Mouse (Mus musculus) intestine, postnatal 0 days (tissue): ENCODE measurements around the gene I830077J02Rik. TPM values are rescaled to one million over a fixed set of nuclear protein-coding genes. Genes with fewer than 3 reads are reported as not detected.

ENCODE experiments used
- ATAC-seq: fragments of 200-750 bp; cut with Nextera tagmentation; 2 replicates; pipeline ENCODE4 v1.8.0; 2017; ENCODE audit warnings: mild to moderate bottlenecking, moderate TSS enrichment, moderate library complexity
- H3K27ac ChIP-seq: fragments of 300-500 bp; sonication (generic); 2 replicates; pipeline ENCODE4 v1.5.1; 2014; ENCODE audit warnings: mild to moderate bottlenecking, low read depth, low read length, moderate library complexity
- H3K27me3 ChIP-seq: fragments of 300-500 bp; sonication (generic); replicated peaks from 2 replicates; pipeline ENCODE4 v1.6.1; 2014; ENCODE audit warnings: low read length, mixed read lengths; ENCODE audit not compliant: control insufficient read depth, insufficient read depth
- H3K36me3 ChIP-seq: fragments of 300-500 bp; sonication (generic); 2 replicates; pipeline ENCODE4 v1.6.1; 2014; ENCODE audit warnings: mild to moderate bottlenecking, moderate library complexity; ENCODE audit not compliant: control insufficient read depth, insufficient read depth
- H3K4me1 ChIP-seq: fragments of 300-500 bp; sonication (generic); replicated peaks from 2 replicates; pipeline ENCODE4 v1.6.1; 2014; ENCODE audit warnings: antibody characterized with exemption, low read length, mixed read lengths; ENCODE audit not compliant: control insufficient read depth, insufficient read depth
- H3K4me2 ChIP-seq: fragments of 300-500 bp; sonication (generic); replicated peaks from 2 replicates; pipeline ENCODE4 v1.6.1; 2014; ENCODE audit warnings: low read depth, mild to moderate bottlenecking, moderate library complexity
- H3K4me3 ChIP-seq: fragments of 300-500 bp; sonication (generic); 2 replicates; pipeline ENCODE4 v1.5.1; 2014; ENCODE audit warnings: low read depth, low read length
- H3K9ac ChIP-seq: fragments of 300-500 bp; sonication (generic); 2 replicates; pipeline ENCODE4 v1.6.1; 2014; ENCODE audit warnings: mild to moderate bottlenecking, low read depth, low read length
- H3K9me3 ChIP-seq: fragments of 300-500 bp; sonication (generic); 2 replicates; pipeline ENCODE4 v1.6.1; 2016; ENCODE audit warnings: mixed run types; ENCODE audit not compliant: control insufficient read depth
- CTCF ChIP-seq: sonication (generic); IDR thresholded peaks from 2 replicates; pipeline ENCODE4 v1.5.1; 2016; ENCODE audit warnings: low read depth, mild to moderate bottlenecking, control low read depth, antibody characterized with exemption, moderate library complexity
- WGBS: fragments of 180-500 bp; shearing (Covaris S2); extraction: QIAGEN DNeasy Blood & Tissue Kit; methylation state at CpG from one replicate; pipeline ENCODE4 v1.1.7; 2014; 5-methylcytosine and 5-hydroxymethylcytosine counted together
- polyA plus RNA-seq: library from polyadenylated mRNA; unstranded; fragments of >200 nt; fragmentation: Nextera tagmentation; extraction: Ambion mirVana; gene quantifications from 2 replicates; pipeline ENCODE4 v1.2.1, GENCODE M21; 2015

The I830077J02Rik gene
- polyA plus RNA-seq, 1 experiment from 2014 or later = 0.89 TPM

GRCm38 (mm10) chr3:105882105-105882504, 50.4 kb downstream of the I830077J02Rik start:
- Histone ChIP-seq H3K9me3 (no peaks in the 10 kb centered on the region), H3K36me3 (no peaks in the 10 kb centered on the region), H3K4me1 (no peaks in the 10 kb centered on the region), H3K27me3 (no peaks in the 10 kb centered on the region), H3K27ac (no peak overlapping the region), H3K4me3 (no peak overlapping the region), H3K4me2 (no peak overlapping the region), H3K9ac (no peak overlapping the region)
- TF ChIP-seq CTCF = no peak
- 89% methylated on average over 7 of the region's 7 CpGs for WGBS
- no peak for ATAC-seq

DNA sequence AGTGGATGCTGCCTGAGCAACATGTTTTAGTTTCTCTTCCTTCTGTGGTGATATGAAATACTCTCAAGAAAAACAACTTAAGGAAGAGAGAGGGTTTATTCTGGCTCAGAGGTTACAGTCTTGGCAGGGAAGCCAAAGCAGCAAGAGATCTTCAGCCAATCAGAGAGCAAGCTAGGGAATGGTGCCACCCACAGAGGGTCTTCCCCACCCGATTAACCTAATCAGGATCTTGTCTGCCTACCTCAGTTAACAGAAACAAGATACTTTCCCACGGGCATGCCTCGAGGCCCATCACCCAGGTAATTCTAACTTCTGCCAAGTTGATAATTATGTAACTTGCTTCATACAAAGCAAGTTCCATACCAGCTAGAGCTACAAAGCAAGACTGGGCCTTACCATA, 52.0 kb downstream of the I830077J02Rik start:
- no peak overlapping the region for H3K4me3 ChIP-seq
- ATAC-seq = no peak
- no peaks in the 10 kb centered on the region for H3K36me3 ChIP-seq
- H3K27ac ChIP-seq = no peak overlapping the region
- H3K4me1 ChIP-seq = no peaks in the 10 kb centered on the region
- no peak overlapping the region for H3K4me2 ChIP-seq
- WGBS = 59% methylated on average over 3 of the region's 3 CpGs
- no peak for TF ChIP-seq CTCF
- H3K27me3 ChIP-seq = no peaks in the 10 kb centered on the region
- no peak overlapping the region for H3K9ac ChIP-seq
- H3K9me3 ChIP-seq = no peaks in the 10 kb centered on the region

GRCm38 (mm10) chr3:105878751-105879150, 53.7 kb downstream of the I830077J02Rik start:
- 85% methylated on average over 8 of the region's 8 CpGs for WGBS
- no peak for TF ChIP-seq CTCF
- ATAC-seq = no peak
- H3K9me3 ChIP-seq = no peaks in the 10 kb centered on the region
- H3K9ac ChIP-seq = no peak overlapping the region
- H3K4me1 ChIP-seq = no peaks in the 10 kb centered on the region
- no peaks in the 10 kb centered on the region for H3K36me3 ChIP-seq
- H3K4me3 ChIP-seq = no peak overlapping the region
- H3K27me3 ChIP-seq = no peaks in the 10 kb centered on the region
- no peak overlapping the region for H3K27ac ChIP-seq
- no peak overlapping the region for H3K4me2 ChIP-seq

- H3K27me3 ChIP-seq = no peaks in the 10 kb centered on the region
- TF ChIP-seq CTCF = no peak
- H3K4me3 ChIP-seq = no peak overlapping the region
- no peaks in the 10 kb centered on the region for H3K9me3 ChIP-seq
- no peaks in the 10 kb centered on the region for H3K36me3 ChIP-seq
- no peak overlapping the region for H3K27ac ChIP-seq
- no peak overlapping the region for H3K4me2 ChIP-seq
- no peak for ATAC-seq
- no peaks in the 10 kb centered on the region for H3K4me1 ChIP-seq
- WGBS = 93% methylated on average over 2 of the region's 2 CpGs
- H3K9ac ChIP-seq = no peak overlapping the region
Observed at GRCm38 (mm10) chr3:105877919-105878318, 54.5 kb downstream of the I830077J02Rik start.

DNA sequence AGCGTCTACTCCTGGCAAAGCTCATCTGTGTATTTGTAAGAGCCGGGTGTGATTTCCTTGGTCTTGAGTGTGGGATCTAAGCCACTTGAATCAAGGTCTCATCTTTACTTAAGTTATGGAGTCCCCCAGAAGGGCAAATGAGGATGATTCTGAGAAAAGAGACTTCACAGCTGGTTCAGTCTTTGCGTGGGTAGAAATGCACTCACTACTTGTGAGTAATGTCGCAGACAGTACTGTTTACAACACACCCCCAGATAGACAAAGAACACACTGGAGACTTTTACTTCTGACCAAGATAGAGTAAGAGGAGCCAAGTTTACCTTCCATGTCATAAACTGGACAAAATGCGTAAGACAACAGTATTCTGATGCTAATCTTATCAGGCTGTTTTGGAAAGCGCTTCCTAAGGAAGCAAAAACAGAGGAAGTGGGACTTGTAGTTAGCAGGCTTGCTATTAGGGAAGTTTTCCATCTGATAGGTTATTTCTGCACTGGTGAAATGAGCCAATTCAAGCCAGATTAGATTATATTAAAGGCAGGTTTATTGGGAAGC, 55.1 kb downstream of the I830077J02Rik start:
- Histone ChIP-seq H3K4me3 (no peak overlapping the region), H3K36me3 (no peaks in the 10 kb centered on the region), H3K9ac (no peak overlapping the region), H3K27ac (no peak overlapping the region), H3K4me1 (no peaks in the 10 kb centered on the region), H3K4me2 (no peak overlapping the region), H3K9me3 (no peaks in the 10 kb centered on the region), H3K27me3 (no peaks in the 10 kb centered on the region)
- ATAC-seq = no peak
- no peak for TF ChIP-seq CTCF
- whole genome bisulfite sequencing = 64% methylated on average over 6 of the region's 6 CpGs

DNA sequence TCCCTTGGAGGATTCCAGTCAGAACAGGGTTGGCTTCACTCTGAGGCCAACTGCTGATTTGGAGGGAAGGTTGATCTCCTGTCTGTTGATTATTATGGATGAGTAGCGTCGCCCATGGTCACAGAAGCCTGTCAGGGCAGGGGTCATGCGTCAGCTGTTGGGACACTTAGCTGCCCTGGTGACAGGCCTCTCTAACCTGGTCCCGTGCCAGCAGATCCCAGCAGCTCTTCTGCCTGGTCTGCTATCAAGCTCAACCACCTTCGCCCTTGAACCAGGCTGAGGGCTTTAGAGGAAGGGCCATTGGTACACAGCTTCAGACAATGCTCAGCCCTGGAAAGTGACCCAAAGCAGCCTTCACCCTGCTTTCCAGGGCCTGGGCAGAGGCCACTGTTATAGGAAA, 56.4 kb downstream of the I830077J02Rik start:
- Histone ChIP-seq H3K4me1 (no peaks in the 10 kb centered on the region), H3K9ac (no peak overlapping the region), H3K4me2 (no peak overlapping the region), H3K9me3 (no peaks in the 10 kb centered on the region), H3K27me3 (no peaks in the 10 kb centered on the region), H3K36me3 (no peaks in the 10 kb centered on the region), H3K27ac (no peak overlapping the region), H3K4me3 (no peak overlapping the region)
- TF ChIP-seq CTCF = no peak
- 70% methylated on average over 5 of the region's 5 CpGs for WGBS
- ATAC-seq = no peak

Other genes with a start within 250 kb of the I830077J02Rik start
- 11.4 and 12.8 TPM in 2 replicates for gene Ddx20, start 245.1 kb downstream of the I830077J02Rik start, polyA plus RNA-seq
- gene Inka2, start 228.1 kb downstream of the I830077J02Rik start, polyA plus RNA-seq = 1.5 and 2.3 TPM in 2 replicates
- gene Rap1a, start 131.3 kb downstream of the I830077J02Rik start, polyA plus RNA-seq = 119 and 121 TPM in 2 replicates
- gene Adora3, start 61.8 kb downstream of the I830077J02Rik start, polyA plus RNA-seq = 0.43 TPM in 2 replicates
- 0.44 and 0.48 TPM in 2 replicates for gene Tmigd3, start 61.8 kb downstream of the I830077J02Rik start, polyA plus RNA-seq
- gene Wdr77, start 26.7 kb upstream of the I830077J02Rik start, polyA plus RNA-seq = 33.1 and 33.4 TPM in 2 replicates
- 556 and 605 TPM in 2 replicates for gene Atp5f1, start 27.4 kb upstream of the I830077J02Rik start, polyA plus RNA-seq
- gene Ovgp1, start 41.0 kb upstream of the I830077J02Rik start, polyA plus RNA-seq = 0.20 and 0.31 TPM in 2 replicates
- not detected in 2 replicates for gene Pifo, start 82.0 kb upstream of the I830077J02Rik start, polyA plus RNA-seq
- 0.16 TPM in 1 of 2 replicates, not detected in the other for gene Chil5, start 100.2 kb upstream of the I830077J02Rik start, polyA plus RNA-seq
- not detected in 2 replicates for gene Chia1, start 180.6 kb upstream of the I830077J02Rik start, polyA plus RNA-seq
- 0.13 TPM in 1 of 2 replicates, not detected in the other for gene Chil3, start 234.9 kb upstream of the I830077J02Rik start, polyA plus RNA-seq